Mouse (Mus musculus) thymus, adult 2 months (tissue): ENCODE measurements around the gene Vkorc1l1.
"Not testable (repeated sequence)": the region's sequence is repeated elsewhere in the genome, so short reads cannot be mapped to it uniquely, and the experiment has no call there.

Experiments
- CTCF ChIP-seq: fragments of 200-500 bp; IDR thresholded peaks from 2 replicates; pipeline ENCODE4 v1.5.1; 2012; ENCODE audit warnings: mild to moderate bottlenecking, control low read depth, low read length, moderate library complexity, borderline replicate concordance; ENCODE audit not compliant: control insufficient read depth, poor library complexity, insufficient read depth; ENCODE audit errors: extremely low read depth
- POLR2A ChIP-seq: fragments of 200-500 bp; IDR thresholded peaks from 2 replicates; pipeline ENCODE4 v1.6.1; 2012; ENCODE audit warnings: mild to moderate bottlenecking, low read length, control low read depth, moderate library complexity; ENCODE audit not compliant: control insufficient read depth, poor library complexity, insufficient read depth; ENCODE audit errors: extremely low read depth

GRCm38 (mm10) chr5:129942073-129942939, 536 bp downstream of the Vkorc1l1 start:
- TF ChIP-seq CTCF, POLR2A: not testable (repeated sequence)
